Mouse (Mus musculus) granulocyte monocyte progenitor cell, adult 5-6 weeks (primary cell): Measurements from ENCODE around the gene Csf3r. TPM values are rescaled to one million over a fixed set of nuclear protein-coding genes. Genes with fewer than 3 reads are reported as not detected.

ENCODE experiments used
- total RNA-seq, 2 experiments: library from RNA; stranded (forward) in 1 of 2; stranded (reverse) in 1 of 2; fragments of 200-712, 200-1000 nt in 1 of 2; fragments of >200 nt in 1 of 2; fragmentation: Nextera tagmentation in 1 of 2; gene quantifications; 2 replicates each; pipeline ENCODE4 v1.2.3; 2014 to 2017

Csf3r gene
- total RNA-seq, 2 experiments from 2014 or later = 81.6 to 111 TPM

Other genes with a start within 250 kb of the Csf3r start
- gene Mrps15, start 22.4 kb downstream of the Csf3r start, total RNA-seq (2014; fragmentation: Nextera tagmentation) = 135 and 152 TPM in 2 replicates
- 64.2 and 89.9 TPM in 2 replicates for gene Mrps15, start 22.4 kb downstream of the Csf3r start, total RNA-seq (2017)
- gene Oscp1, start 34.0 kb downstream of the Csf3r start, total RNA-seq (2014; fragmentation: Nextera tagmentation) = 4.6 and 12.2 TPM in 2 replicates
- 4.4 and 20.5 TPM in 2 replicates for gene Oscp1, start 34.0 kb downstream of the Csf3r start, total RNA-seq (2017)
- gene Lsm10, start 72.1 kb downstream of the Csf3r start, total RNA-seq (2014; fragmentation: Nextera tagmentation) = 14.2 and 23.0 TPM in 2 replicates
- gene Lsm10, start 72.1 kb downstream of the Csf3r start, total RNA-seq (2017) = 10.9 and 12.5 TPM in 2 replicates
- 5.9 and 6.3 TPM in 2 replicates for gene Stk40, start 79.4 kb downstream of the Csf3r start, total RNA-seq (2014; fragmentation: Nextera tagmentation)
- gene Stk40, start 79.4 kb downstream of the Csf3r start, total RNA-seq (2017) = 2.9 and 3.6 TPM in 2 replicates
- 0.73 and 1.1 TPM in 2 replicates for gene Eva1b, start 123.2 kb downstream of the Csf3r start, total RNA-seq (2014; fragmentation: Nextera tagmentation)
- gene Eva1b, start 123.2 kb downstream of the Csf3r start, total RNA-seq (2017) = 1.0 and 2.4 TPM in 2 replicates
- 0.15 and 1.5 TPM in 2 replicates for gene Sh3d21, start 138.9 kb downstream of the Csf3r start, total RNA-seq (2014; fragmentation: Nextera tagmentation)
- 0.36 and 0.39 TPM in 2 replicates for gene Sh3d21, start 138.9 kb downstream of the Csf3r start, total RNA-seq (2017)
- 215 and 267 TPM in 2 replicates for gene Thrap3, start 178.2 kb downstream of the Csf3r start, total RNA-seq (2014; fragmentation: Nextera tagmentation)
- 304 and 361 TPM in 2 replicates for gene Thrap3, start 178.2 kb downstream of the Csf3r start, total RNA-seq (2017)
- gene Map7d1, start 231.8 kb downstream of the Csf3r start, total RNA-seq (2014; fragmentation: Nextera tagmentation) = 20.6 and 25.6 TPM in 2 replicates
- gene Map7d1, start 231.8 kb downstream of the Csf3r start, total RNA-seq (2017) = 12.8 and 20.2 TPM in 2 replicates
- 46.2 and 55.5 TPM in 2 replicates for gene Trappc3, start 237.8 kb downstream of the Csf3r start, total RNA-seq (2014; fragmentation: Nextera tagmentation)
- 48.4 and 54.8 TPM in 2 replicates for gene Trappc3, start 237.8 kb downstream of the Csf3r start, total RNA-seq (2017)